Mouse (Mus musculus) heart, postnatal 10 days (tissue): Measurements from ENCODE around the gene Gm26602. TPM values are rescaled to one million over a fixed set of nuclear protein-coding genes. Genes with fewer than 3 reads are reported as not detected.
"Not testable (repeated sequence)": the region's sequence is repeated elsewhere in the genome, so short reads cannot be mapped to it uniquely, and the experiment has no call there.

Experiments used
- DNase-seq, 2 experiments: peaks; one replicate each; pipeline ENCODE4 v3.0.0; 2021
- intact Hi-C: fragments of 180-260 bp; cut with DNase I; formaldehyde crosslinking; loops from one replicate; pipeline ENCODE4 v1.15.1; 2025
- total RNA-seq, 2 experiments: library from RNA; stranded (reverse); gene quantifications; 2 replicates each; pipeline ENCODE4 v1.2.3; 2021

The Gm26602 gene
- total RNA-seq, 2 experiments from 2014 or later = not detected

DNA sequence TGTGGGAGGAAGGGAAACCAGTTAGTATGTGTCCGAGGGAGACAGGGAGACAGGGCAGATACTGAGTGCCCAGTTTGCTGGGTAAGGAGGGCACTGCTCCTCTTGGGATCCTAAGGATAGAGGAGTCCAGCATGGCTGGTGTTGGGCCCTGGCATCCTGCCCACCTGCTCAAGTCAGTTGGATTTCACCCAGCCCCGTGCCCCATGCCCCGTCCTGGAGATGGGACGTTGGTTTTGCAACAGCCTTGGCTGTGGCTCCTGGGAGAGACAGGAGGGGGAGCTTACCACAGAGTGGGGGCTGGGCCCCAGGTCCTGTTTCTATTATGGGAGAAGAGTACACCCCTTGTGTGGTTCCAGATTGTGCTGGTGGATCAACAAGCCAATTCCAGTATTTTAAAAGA, 26.2 kb upstream of the Gm26602 start:
- DNase-seq = peak; percentile 75 to 80

DNA sequence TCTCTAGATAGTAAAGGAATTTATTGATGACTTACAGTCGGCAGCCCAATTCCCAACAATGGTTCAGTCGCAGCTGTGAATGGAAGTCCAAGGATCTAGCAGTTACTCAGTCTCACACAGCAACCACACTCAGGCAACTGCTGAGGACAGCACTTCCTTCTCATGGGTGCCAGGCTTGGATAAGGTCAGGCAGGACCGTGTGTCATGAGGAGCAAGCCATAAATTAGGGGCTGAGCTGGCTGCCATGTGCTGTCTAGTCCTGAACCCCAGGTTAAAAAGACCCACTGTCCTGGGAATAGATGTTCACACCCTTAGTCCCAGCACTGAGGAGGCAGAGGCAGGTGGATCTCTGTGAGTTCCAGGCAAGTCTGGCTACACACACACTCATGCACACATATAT, 25.7 kb upstream of the Gm26602 start:
- not testable (repeated sequence) for DNase-seq
- intact Hi-C loops = loop anchor here (5.0 kb wide), 2 partner anchors 32 to 48 kb away; partner anchors contain the start of gene Kiss1r

More for the DNA sequence above, 26.2 kb upstream of the Gm26602 start:
- intact Hi-C loops = loop anchor here (5.0 kb wide), 2 partner anchors 33 to 47 kb away; partner anchors contain the start of gene Kiss1r

DNA sequence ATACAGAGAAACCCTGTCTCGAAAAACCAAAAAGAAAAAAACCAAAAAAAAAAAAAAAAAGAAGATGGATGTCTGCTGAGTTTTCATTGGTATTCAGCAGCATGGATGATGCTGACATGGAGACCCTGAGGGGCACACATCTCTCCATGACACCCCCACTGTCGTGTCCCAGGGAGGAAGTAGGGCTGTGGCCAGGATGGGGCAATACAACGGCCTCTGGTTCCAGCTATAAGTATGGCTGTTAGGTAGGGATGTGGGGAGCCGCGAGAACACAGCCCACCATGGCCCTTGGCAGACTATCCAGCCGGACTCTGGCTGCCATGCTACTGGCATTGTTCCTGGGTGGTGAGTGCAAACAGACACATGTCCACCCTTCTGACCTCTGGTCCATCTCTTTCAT, 24.6 kb upstream of the Gm26602 start, which contains the start of gene Elane:
Gene Elane (plus strand): TSS at position 194 of the 400 bp plus-strand sequence.
- DNase-seq = no peak
- intact Hi-C loops = no loop called here

GRCm38 (mm10) chr10:79886611-79887010, 24.0 kb upstream of the Gm26602 start:
- no peak for DNase-seq
- intact Hi-C loops = no loop called here

- DNase-seq = no peak
- intact Hi-C loops = no loop called here
These were observed 21.3 kb upstream of the Gm26602 start for GRCm38 (mm10) chr10:79889386-79889785.

- no peak for DNase-seq
- intact Hi-C loops = no loop called here
These were observed 20.0 kb upstream of the Gm26602 start, which contains the start of gene Cfd for GRCm38 (mm10) chr10:79890670-79891069. TSS of gene Cfd (plus strand) at chr10:79890853.

- peak; percentile 70 to 87 for DNase-seq
- intact Hi-C loops = loop anchor here (1.0 kb wide), 2 partner anchors 33 to 66 kb away; no protein-coding TSS in a partner anchor
These were observed 18.1 kb upstream of the Gm26602 start for GRCm38 (mm10) chr10:79892451-79893118.

GRCm38 (mm10) chr10:79896306-79896705, 14.3 kb upstream of the Gm26602 start:
- no peak for DNase-seq
- intact Hi-C loops = no loop called here

DNA sequence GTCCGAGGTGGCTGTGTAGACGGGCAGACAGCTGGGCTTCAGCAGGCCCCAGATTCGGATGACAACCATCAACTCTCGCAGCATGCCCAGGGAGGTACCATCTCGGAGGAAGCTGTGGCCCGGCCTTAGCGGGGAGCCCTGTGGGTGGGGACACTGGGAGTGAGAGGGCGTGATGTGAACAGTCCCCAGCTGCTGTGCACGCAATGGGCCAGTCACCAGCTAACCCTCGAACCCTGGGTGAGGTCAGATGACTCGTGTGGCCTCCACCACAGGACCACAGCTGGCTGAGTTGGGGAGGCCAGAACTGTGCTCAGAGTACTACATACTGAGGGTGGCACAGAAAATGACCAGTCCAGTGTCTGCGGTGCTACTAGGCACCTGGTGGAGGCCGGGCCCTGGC, 13.8 kb upstream of the Gm26602 start:
- no peak for DNase-seq
- intact Hi-C loops = no loop called here

- intact Hi-C loops = no loop called here
- no peak for DNase-seq
These were observed 13.1 kb upstream of the Gm26602 start for GRCm38 (mm10) chr10:79897316-79898245.

- intact Hi-C loops = no loop called here
- DNase-seq = no peak
These were observed 9.7 kb upstream of the Gm26602 start for GRCm38 (mm10) chr10:79900951-79901410.

GRCm38 (mm10) chr10:79906712-79907111, 3.9 kb upstream of the Gm26602 start:
- intact Hi-C loops = no loop called here
- no peak for DNase-seq

DNA sequence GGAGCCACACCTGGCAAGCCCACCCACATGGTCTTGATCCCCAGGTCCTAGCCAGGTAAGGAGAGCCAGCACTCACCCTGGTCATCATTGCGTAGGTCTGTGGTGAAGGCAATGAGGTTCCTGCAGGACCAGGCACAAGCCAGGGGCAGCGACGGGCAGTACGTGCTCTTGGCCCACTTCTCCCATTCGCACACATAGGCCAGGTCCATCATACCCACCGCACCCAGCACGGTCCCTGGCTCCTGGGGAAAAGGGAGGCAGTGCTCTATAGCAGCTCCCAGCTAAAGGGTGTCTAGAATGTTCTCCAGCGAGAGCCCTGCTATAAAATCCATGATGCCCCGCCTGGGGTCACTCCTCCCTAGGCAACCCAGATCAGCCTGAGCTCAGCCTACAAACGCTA, 3.2 kb upstream of the Gm26602 start:
- no peak for DNase-seq
- intact Hi-C loops = no loop called here

DNA sequence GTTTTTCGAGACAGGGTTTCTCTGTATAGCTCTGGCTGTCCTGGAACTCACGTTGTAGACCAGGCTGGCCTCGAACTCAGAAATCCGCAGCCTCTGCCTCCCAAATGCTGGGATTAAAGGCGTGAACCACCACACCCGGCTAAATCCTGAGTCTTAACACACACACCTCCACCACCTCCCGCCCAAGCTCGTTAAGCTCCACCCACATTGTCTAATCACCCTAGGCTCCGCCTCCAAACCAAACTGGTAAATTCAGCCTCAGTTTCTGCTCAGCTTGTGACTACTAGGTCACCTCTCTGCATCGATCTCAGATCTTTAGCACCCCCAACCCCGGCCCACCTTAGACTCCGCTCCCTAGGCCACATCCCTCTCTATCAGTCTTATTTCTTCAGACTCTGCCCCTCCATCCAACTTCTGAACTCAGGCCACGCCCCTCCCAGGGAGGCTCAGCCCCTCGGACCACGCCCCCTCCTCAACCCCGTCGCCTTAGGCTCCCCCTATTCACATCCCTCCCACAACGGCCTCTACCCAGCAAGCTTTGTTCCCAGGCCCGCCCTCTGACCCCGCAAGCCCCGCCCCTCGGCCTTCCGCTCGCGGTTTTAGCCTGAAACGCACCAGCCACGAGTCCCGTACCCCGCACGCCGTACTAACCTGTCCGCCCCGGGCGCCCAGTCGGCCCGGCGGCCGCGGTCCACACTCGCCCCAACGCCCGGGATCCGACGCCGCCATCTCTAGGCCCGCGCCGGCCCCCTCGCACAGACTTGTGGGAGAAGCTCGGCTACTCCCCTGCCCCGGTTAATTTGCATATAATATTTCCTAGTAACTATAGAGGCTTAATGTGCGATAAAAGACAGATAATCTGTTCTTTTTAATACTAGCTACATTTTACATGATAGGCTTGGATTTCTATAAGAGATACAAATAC, 2.2 kb upstream of the Gm26602 start, which contains the start of gene Med16:
Gene Med16 (minus strand): TSS at position 757 of the 925 bp plus-strand sequence.
- peak; percentile 96 for DNase-seq
- intact Hi-C loops = no loop called here

- intact Hi-C loops = no loop called here
- DNase-seq = peak; percentile 51 to 54
These were observed 1.3 kb upstream of the Gm26602 start for GRCm38 (mm10) chr10:79909092-79909922.

- no peak for DNase-seq
- intact Hi-C loops = no loop called here
These were observed 1.8 kb downstream of the Gm26602 start for GRCm38 (mm10) chr10:79912412-79912811.

- intact Hi-C loops = no loop called here
- no peak for DNase-seq
These were observed 3.7 kb downstream of the Gm26602 start for GRCm38 (mm10) chr10:79914131-79914947.

DNA sequence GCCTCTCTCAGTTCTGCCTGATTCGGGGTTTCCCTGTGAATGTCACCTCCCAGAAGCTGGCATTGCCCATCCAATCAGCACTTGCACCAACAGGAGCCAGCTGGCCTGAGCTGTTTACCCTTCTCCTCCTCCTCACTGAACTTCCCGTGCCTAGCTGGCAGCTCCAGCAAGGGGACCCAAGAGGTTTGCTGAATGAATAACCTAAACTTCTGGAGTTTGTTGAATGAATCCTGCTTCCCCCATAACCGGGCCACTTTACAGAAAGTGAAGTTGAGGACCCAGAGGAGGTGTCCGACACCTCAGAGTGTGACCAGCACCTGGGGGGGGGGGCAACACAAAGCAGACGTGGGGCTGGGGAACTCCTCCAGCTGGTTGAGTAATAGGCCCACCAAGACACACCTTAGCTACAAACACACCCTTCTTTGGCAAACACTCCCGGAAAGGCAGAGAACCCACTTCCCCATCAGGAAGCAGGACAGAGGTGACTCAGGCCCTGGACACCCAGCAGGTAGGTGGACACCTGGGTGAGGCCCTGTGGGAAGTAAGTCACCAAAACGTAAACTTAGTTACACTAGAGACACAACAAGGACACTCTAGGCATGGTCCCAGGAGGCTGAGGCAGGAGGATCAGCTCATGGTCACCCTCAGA, 4.4 kb downstream of the Gm26602 start:
- no peak for DNase-seq
- intact Hi-C loops = loop anchor here (5.0 kb wide), 1 partner anchor 33 kb away; no protein-coding TSS in a partner anchor
